In the genomic region with DNA sequence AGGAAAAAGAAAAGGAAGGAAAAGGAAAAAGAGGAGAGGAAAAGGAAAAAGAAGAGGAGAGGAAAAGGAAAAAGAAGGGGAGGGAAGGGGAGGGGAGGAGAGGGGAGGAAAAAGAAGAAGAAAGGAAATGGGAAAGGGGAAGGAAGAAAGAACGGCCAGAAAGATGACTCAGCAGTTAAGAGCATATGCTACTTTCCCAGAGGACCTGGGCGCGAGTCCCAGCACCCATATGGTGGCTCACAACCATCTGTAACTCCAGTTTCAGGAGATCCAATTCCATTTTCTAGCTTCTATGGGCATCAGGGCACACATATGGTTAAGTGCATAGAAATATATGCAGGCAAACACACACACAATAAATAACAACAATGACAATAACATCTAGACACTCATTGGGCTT, we compare ENCODE assay signal across 23 mouse cellular contexts.
"Had no signal": no experiment of that assay in that cellular context is flagged by ENCODE, and none has a peak within 500 bp of the region (broad histone marks: within the 10 kb centered on the region; RNA-seq: fewer than 3 reads in every experiment).

No protein-coding gene starts in this region.

- DNase-seq: kidney, adult 9 months; kidney, postnatal 14 days; kidney, postnatal 4 days; left cerebral cortex, postnatal 4 days; liver, postnatal 0 days; lung, embryonic 14.5 days; lung, postnatal 36 days; right cerebral cortex, postnatal 14 days; spleen, adult 18-20 months; thymus, postnatal 36 days had no signal

- H3K4me1 ChIP-seq: limb, embryonic 12.5 days; midbrain, embryonic 10.5 days; midbrain, embryonic 13.5 days; stomach, embryonic 15.5 days had no signal

- ATAC-seq: liver, postnatal 0 days; lung, postnatal 0 days; midbrain, embryonic 13.5 days; midbrain, embryonic 16.5 days had no signal

- H3K27me3 ChIP-seq: limb, embryonic 12.5 days; limb, embryonic 15.5 days; megakaryocyte, embryonic 14.5 days; midbrain, embryonic 13.5 days; neural tube, embryonic 13.5 days; stomach, embryonic 15.5 days had no signal

- H3K4me2 ChIP-seq: limb, embryonic 12.5 days; limb, embryonic 15.5 days; liver, embryonic 11.5 days; lung, embryonic 14.5 days; midbrain, embryonic 13.5 days; neural tube, embryonic 13.5 days; stomach, embryonic 15.5 days had no signal

- H3K4me3 ChIP-seq: layer of hippocampus, adult 2 months; limb, embryonic 12.5 days; limb, embryonic 15.5 days; megakaryocyte, embryonic 14.5 days; midbrain, embryonic 10.5 days; midbrain, embryonic 13.5 days; myocyte; neural tube, embryonic 13.5 days; stomach, embryonic 15.5 days had no signal

- H3K9ac ChIP-seq: limb, embryonic 12.5 days; limb, embryonic 15.5 days; liver, embryonic 14.5 days; liver, postnatal 0 days; lung, embryonic 14.5 days; midbrain, embryonic 13.5 days; neural tube, embryonic 13.5 days; stomach, embryonic 15.5 days had no signal

- H3K27ac ChIP-seq: layer of hippocampus, adult 2 months; limb, embryonic 12.5 days; limb, embryonic 15.5 days; liver, embryonic 14.5 days; midbrain, embryonic 10.5 days; midbrain, embryonic 13.5 days; neural tube, embryonic 13.5 days; stomach, embryonic 15.5 days had no signal

- H3K9me3 ChIP-seq: limb, embryonic 15.5 days; megakaryocyte, embryonic 14.5 days; midbrain, embryonic 13.5 days; neural tube, embryonic 13.5 days; stomach, embryonic 15.5 days had no signal
